Mouse (Mus musculus) testis, postnatal 14 days (tissue): ENCODE measurements at regions not wholly inside any gene's neighbourhood (a gene's known extent, or its start where the extent isn't known, plus 50 kb on each side); places are given as distances from the start of the nearest gene placed in this dataset.

ENCODE experiments used
- DNase-seq: peaks from one replicate; pipeline ENCODE4 v3.0.0; 2021; ENCODE audit warnings: low spot score

DNA sequence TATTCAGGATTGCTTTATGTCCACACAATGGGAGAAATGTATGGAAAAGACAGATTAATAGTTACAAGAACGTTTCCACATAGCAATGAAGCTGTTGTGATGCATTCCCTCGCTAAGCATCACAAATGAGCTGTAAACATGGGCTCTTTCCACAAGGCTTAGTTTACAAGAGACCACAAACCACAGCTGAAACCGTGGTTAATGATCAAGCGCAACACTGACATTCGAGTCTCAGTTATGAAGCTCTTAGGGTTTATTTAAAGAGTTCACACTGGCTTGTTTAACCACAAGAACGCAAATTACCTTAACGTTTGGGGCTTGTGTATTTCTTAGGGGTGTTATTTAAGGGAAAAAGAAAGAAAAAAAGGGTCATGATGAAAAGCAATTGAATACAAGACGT, 727.3 kb upstream of the Frg1 start:
- no peak for DNase-seq

DNA sequence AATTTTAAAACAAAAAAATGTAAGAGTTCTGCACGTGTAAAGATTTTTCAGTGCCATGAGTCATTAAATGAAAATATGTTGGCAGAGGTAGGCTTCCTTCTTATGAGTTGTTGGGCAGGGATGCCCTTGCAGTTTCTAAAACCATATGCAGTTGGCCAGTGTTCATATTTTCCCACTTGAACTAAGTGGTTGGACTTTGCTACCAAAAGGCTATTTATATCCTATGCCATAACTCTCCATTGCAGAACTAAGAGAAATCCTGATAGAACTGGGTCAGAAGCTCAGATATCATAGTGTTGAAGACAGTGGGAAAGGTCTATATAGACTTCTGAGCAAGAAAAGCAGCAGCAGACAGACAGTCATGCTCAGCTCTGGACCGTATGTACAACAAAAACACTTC, 690.7 kb upstream of the Frg1 start:
- no peak for DNase-seq

DNA sequence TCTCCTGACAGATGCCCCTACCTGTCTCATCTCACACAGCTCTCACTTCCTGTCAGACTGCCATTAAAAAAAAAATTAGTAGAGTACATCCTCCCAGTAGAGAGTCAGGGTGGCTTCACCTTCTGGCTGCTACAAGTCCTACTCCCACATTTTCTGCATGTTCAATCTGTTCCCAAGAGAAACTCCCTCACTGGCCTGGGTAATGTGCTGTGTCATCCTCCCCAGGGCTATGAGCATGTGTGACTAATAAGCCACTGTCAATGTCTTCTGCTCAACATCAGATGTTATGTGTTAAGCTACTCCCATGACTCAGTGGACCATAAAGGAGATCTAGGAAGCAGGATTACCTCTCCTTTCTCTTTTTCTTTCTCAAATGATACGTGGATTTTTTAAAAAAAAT, 652.4 kb upstream of the Frg1 start:
- no peak for DNase-seq

DNA sequence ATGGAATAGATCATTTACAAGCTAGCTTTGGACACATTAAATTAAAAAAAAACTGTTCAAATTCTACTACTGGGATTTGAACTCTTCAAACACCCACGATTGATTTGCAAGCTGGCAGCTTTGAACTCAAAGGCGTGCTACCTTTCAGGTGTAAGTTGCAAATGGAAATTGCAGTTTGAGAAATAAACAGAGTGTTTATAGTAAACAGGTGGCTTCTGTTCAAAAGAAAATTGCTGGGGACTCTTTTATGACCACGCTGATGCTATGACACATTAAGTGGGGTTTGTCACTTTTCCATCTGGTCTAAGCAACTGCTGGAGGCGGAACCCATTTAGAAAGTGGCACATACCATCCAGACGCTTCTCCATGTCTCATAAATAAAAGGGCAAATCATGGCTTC, 626.7 kb upstream of the Frg1 start:
- DNase-seq = no peak

DNA sequence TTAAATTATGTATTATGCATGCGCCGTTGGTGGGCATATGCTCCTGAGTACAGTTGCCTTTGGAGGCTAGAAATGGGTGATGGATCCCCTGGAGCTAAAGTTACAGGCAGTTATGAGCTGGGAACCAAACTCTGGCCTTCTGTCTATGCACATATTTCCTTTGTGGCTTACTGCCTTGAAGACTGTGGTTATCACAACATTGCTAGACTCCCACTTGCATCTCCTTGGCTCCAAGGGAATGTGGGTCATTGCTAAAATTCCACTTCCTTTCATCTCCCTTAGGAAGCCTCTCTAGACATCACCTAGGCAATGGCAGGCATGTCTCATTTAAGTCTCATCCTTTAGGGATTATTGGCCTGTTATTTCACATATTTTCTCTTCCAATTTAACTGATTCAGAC, 622.4 kb upstream of the Frg1 start:
- no peak for DNase-seq

DNA sequence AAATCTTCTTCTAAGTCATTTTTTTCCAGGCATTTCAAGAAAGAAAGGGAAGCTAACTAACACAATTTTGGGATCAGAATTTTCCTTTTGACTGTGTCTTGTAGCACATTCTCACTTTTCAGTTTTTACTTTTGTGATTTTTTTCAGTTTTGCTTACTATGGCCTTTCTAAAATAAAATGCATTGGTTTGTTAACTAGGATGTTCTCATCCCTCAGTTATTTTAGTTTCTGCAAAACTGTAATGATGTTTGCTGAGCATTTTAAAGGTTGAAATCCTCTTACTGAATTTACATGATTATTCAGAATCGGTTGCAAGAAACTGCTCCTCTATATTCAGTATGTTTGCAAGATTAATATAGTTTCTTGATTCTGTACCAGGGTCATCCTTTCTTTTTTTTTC, 610.1 kb upstream of the Frg1 start:
- DNase-seq = no peak

DNA sequence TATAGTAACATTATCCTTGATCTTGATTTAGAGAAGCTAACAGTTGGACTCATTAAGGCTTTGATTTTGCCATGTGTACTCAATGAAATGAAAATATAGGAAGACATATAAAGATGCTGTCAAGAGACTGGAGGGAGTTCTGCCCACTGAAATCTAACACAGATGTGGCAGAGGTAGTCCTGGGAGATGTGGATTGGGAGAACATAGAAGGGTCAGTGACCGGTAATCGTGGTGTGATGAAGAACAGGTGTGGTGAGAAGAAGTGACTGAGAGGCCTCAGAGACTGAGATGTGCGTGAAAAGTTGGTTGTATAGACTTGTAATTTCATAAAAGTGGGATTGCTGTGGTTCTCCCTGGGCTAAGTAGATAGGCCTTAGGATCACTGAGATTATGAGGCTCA, 600.9 kb upstream of the Frg1 start:
- DNase-seq = no peak

DNA sequence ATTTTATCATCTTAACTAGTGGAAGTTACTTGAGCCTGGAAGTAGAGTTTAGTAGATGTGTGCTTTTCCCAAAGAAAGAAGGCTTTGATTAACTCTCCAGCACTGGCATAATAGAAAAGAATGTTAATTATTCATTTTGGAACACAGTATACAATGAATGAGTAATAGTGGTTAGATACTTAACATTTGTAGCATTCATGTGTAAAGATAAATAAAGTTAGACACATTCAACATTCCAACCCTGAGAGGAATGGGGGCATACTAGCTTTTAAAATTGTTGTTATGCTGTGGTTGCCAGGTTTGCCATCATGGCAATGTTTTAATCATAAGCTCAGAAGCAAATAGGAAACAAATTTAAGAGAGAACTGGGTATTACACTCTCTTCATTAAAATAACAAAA, 586.3 kb upstream of the Frg1 start:
- DNase-seq = no peak

DNA sequence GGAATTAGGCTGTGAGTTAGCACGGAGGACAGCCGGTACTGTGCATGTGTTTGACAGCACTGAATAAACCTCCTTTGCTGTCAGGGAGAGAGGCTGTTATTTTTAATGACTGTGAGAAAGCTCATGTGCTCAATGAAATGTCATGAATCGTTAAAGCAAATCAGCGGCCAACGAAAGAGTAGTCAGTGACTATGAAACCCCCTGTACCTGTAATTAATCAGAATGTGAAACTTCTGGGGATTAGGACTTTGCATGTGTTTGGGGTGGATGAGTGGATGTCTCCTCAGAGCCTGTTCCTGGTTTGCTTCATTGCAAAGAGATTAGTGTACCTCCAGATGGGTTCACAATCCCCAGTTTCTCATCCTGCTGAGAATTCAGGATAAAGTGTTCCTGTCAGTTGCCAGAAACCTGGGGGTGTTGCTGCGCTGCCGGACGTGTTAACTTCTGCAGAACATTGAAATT, 572.2 kb upstream of the Frg1 start:
- DNase-seq = no peak

DNA sequence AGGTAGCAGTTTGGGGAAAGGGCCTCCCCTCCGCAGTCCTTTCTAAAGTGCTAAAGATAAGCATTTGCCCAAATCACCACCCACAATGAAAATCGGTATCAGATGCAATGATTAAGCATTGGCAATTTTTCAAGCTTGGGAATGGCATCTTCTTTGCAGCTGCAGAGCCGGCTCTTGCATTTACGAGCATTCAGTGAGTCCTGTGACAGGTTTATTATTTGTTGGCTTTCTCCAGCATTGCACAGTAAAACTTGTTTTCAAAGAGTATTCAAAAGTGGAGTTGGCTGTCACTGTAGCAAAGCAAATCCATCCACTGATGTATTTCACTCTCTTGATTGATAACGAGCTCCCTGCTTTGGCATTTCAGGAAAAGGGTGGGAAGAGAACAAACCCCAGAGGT, 571.3 kb upstream of the Frg1 start:
- DNase-seq = no peak

DNA sequence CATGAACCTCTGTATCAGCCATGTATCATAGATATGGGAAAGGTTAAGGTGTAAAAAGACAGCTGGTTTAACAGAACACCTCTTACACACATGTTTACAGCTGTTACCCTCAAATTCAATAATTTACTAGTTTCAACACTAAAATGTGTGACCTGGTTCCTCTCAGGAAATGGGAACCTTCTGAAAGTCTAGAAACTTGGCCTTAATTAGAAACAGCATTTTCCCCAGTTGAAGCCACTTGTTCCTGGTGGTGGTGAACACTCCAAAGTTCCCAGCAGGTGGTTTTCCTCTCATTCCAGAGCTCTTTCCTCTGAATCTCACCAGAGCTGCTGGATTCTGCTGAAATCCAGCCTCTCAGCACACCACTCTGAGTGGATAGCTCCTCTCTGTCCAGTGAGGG, 570.5 kb upstream of the Frg1 start:
- DNase-seq = no peak

DNA sequence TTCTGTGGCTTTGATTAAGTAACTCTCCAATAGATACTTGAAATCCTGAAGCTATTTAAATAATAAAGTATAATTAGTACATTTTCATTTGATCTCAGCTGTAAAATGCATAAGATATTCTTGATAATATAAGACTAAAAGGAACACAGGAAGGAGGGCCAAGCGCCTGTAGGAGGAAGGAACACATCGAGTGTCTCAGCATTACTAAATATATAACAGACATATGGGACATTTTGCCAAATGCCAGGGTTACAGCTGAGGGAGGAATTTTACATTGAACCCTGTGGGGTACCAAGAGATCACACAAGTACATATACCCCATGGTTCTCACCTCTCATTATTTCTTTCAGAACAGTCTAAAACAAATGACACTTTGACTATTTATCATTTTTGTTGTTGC, 555.5 kb upstream of the Frg1 start:
- DNase-seq = no peak

DNA sequence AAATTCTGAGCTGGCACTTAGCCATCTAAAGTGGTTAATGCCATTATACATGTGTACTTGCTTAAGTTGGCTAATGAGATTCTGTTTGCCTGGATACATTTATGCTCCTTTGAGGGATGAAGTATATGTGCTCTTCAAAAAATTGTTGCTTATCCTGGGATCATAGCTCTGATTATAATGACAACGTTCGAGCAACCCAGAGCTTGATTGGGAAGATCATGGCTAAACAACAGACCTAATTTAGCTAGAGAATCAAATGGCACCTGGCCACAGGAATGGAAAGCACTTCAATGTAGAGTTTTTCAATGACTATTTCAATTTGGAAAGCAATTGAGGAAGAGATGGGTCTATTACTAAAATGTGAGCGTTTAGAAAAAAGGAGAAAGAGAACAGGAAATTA, 553.7 kb upstream of the Frg1 start:
- no peak for DNase-seq

DNA sequence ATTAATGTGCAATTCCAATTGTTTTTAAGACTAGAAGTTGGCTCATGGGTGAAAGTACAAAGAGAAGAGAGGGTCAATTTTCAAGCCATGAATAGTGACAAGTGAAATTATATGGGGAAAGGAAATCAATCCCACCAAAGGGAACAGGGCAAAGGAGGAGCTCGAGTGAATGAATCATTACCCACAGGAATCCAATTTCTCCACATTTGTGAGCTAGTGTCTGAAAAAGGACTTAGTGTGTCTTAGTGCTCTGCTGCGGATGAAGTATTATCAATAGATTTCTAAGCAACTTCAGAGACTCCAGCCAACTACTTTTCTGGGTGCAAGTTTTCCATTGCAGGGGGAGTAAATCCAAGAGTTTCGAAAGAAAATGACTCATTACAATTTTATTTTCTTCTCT, 552.5 kb upstream of the Frg1 start:
- no peak for DNase-seq

DNA sequence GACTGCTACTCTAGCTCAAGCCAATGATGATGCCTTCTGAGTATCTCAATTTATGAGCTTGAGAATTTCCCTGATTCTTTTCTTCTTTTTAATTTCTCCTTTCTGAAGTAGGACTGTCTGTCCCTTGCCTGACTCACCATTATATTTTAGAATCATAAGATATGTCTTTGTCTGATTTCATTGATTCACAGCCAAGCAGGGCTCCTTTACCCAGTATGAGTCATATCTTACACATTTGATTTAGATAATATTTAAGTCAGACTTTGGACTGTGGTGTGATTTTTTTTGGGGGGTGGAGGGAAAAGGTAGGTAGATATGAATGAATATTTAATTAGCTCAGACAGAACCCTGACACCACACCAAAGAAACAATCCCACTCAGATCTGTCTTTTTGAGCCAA, 547.2 kb upstream of the Frg1 start:
- no peak for DNase-seq

DNA sequence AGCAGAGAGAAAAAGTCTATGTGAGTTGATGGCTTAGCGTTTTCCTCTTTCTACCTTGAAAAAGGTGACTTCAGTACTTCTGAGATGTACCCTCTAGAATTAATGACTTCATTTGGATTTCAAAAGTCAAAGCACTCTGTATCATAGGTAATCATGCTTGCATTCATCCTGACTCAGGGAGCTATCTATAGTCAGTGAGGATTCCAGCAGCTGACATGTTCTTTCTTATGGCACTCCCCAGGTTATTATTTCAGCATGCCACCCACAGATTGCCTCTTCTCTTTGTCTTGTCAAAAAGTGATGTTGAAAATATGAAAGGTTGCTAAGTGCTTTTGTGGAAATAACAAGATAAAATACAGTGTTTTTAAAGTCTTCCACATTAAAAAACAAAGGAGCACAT, 540.0 kb upstream of the Frg1 start:
- no peak for DNase-seq

DNA sequence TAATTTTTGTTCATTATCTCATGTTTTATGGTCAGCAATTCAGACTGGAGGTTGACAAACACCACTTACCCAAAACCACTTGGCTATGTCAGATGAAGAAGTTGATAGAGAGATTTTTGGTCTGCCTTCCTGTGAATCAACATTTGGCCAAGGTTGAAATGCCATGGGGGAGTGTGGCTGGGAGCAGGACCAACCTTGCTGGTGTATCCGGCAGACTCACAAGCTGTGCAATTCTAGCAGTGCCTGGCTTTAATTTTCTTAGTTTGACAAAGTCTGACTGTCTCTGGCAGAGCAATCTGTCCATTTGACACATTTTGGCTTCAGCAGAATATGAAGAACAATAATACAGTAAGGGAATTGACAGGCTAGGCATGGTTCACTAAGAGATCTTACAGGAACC, 533.9 kb upstream of the Frg1 start:
- no peak for DNase-seq

DNA sequence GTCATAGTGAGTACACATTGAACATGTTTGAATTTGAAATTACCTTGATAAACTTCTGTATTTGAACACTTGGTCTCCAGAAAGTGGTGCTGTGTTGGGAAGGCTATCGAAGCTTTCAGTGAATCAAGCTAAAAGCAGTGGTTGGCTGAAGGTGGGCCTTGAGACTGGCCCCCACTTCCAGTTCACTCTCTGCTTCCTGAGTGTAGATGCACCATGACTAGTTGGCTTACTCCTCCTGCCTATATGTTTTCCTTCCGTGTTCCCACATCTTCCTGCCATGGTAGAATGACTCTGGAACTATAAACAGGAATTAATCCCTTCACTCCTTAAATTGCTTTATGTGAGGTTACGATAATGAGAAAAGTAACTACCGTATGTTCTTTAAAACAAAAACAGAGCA, 522.4 kb upstream of the Frg1 start:
- DNase-seq = no peak

DNA sequence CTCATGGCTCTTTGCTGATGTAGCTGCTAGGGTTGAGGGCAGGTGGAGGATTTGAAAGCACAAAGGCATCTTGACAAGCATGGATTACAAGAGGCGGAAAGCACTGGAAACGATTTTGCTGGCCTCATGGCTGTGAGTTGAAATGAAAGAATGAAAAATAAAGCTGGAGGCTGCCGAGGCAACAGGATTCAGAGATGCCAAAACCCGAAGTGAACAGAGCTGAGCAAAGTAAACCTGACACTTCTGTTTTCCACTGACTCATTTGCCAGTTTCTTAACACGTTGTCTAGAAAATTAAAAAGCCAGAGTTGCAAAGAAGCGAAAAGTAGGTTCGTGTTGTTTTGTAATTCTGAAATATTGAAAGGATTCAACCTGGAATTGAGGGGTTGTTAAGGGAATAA, 504.2 kb upstream of the Frg1 start:
- DNase-seq = no peak

DNA sequence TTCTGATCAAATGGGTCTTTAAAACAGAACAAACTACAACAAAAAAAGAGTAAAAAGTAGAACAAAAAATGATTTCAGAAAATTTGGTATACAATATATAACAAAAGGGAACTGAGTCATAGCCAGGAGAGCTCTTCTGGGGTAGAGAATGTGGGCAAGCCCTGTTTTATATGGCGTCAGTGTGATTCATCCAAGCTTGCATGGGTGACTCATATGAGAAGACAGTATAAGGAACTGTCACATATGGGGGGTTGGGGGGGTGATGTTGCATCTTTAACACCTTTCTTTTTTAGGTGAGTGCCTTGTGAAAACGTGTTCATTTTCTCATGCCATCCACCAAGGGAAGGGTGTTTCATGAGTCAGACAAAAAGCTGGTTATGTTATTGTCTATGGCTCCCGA, 503.7 kb upstream of the Frg1 start:
- no peak for DNase-seq

DNA sequence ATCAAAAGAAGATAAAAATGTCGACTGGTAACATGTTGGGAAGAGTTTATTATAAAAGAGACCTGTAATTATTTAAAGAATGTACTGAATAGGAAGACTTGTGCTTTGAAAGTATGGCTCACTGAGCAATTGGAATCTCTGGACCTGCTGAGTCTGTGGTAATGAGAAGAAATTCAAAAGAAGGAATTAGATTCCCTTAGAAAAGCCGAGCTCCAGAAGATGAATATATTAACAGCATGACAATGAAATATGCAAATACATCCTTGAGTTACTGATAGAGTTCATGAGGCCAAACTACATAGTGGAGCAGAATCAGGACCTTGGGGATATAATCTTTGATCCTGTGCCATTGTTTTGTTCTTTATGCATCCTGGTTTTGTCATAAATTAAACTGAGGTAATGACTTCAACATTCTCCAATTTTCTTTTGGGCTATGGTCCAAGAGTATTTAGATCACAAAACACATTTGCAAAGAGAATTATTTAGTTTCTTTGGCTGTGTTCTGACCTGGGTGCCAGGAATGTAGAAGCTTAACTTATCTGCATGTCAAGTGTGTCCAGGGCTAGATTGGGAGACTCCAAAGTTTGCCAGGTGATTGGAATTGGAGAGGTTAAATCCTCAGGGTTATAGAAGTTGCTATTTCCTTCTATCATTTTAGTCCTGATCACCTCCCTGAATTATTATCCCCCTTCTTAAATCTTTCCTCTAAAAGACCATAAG, 461.3 kb upstream of the Frg1 start:
- DNase-seq = no peak

DNA sequence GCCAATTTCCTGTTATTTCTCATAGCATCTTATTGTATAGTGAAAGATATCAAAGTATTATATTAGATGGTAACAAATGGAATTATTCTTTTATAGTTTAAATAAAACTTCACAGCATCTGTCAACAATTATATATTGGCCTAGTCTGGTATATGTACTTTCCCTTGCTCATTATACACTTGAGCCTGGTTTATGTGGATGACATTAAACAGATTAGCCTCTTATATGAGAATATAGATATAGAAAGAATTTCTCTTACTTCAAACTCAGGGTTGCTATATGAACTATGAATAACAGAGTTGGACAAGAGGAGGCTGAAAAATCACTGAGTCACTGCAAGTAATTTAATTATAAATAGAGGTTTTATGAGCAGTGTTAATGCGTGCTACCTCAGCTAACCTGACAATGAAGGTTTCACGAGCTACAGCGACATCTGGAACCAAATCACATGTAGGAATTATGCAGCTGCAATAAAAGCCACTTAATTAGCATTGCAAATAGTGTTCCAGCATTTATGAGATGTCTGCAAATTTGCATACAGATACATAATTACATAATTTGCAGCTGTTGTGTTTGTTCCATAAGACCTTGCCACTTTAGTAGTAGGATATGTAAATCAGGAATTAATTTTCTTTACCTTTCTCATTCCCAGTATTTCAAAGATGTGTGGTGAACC, 452.9 kb upstream of the Frg1 start:
- DNase-seq = no peak

DNA sequence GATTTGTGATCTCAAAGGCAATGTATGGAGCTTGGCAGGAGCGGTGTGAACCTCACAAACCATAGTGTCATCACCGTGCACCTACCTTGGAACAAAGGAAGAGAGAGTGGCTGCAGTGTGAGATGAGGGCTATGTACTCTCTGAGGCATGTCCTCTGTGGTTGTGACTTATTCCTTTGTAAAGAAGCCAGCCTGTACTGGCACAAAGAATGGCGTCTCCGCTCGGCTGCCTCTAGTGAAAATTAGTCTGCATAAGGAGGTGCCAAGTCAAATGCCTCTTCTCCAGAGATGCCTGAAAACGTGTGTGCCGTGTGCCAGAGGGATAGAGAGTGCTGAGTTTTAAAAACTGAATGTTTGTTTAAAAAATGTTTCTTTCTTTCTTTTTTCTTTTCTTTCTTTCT, 444.0 kb upstream of the Frg1 start:
- no peak for DNase-seq

DNA sequence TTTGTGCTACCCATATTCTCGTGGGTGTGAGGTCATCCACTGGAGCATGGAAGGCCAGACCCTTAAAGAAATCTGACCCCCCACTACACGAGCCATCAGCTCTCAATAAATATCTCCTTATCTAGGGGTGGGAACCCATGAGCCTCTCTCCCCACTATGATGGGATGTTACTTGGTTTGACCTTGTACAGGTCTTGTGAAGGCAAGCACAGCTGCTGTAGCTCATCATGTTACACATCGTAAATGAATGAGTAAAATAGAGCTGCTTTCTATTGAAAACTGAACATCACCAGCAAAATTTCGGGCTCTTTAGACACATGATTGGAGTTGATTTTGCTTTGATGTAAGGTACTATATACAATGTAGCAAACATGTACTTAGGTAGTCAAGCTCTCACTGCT, 414.8 kb upstream of the Frg1 start:
- no peak for DNase-seq
